26 mouse cellular contexts compared by ENCODE assay signal in the genomic region with DNA sequence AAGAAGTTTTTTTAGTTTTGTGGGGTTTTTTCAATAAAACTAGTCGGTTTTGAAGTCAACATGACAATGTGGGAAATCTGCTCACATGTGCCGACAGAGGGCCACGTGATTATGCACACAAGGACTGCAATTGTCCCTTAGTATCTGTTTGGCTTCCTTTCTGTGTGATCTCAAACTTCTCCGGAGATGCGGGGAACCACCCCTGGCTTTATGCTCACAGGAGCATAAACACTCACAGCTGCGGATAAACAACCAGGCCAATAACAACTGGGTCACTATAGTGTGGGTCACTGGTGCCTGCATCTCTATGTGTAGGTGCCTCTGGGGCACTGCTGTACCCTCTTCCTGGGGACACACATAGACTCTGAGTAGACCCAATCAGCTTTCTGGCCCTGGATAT. TPM values are rescaled to one million over a fixed set of nuclear protein-coding genes. Genes with fewer than 3 reads are reported as not detected.
DNase-seq lines count a peak whose midpoint lies in the region; ATAC-seq and TF ChIP-seq lines count a peak whose summit lies in the region.
"Had no signal": no experiment of that assay in that cellular context is flagged by ENCODE, and none has a peak within 500 bp of the region (broad histone marks: within the 10 kb centered on the region; RNA-seq: fewer than 3 reads in every experiment).

No protein-coding gene starts in this region.

- 0 out of 2 replicates have a peak, but pooled peaks cover 4% of the 10 kb centered on the region for H3K36me3 ChIP-seq in forebrain, embryonic 14.5 days (ENCODE audit: control insufficient read depth, insufficient read depth, low read length)
- H3K36me3 ChIP-seq in forebrain, postnatal 0 days (ENCODE audit: insufficient read depth): 0 out of 2 replicates have a peak, but pooled peaks cover 5% of the 10 kb centered on the region
- no peaks in the 10 kb centered on the region for H3K36me3 ChIP-seq in midbrain, embryonic 16.5 days (ENCODE audit: control insufficient read depth, insufficient read depth, low read length)
- no peaks in the 10 kb centered on the region for H3K36me3 ChIP-seq in stomach, postnatal 0 days (ENCODE audit: control insufficient read depth, insufficient read depth, low read length)
- no peaks in the 10 kb centered on the region for H3K36me3 ChIP-seq in kidney, embryonic 15.5 days
- H3K36me3 ChIP-seq: embryonic facial prominence, embryonic 12.5 days; heart, embryonic 15.5 days had no signal

- no peak for TF ChIP-seq EP300 in stomach, postnatal 0 days (optimal IDR thresholded peaks at IDR 0.05)

- no peak for ATAC-seq in forebrain, embryonic 14.5 days
- ATAC-seq in forebrain, postnatal 0 days: no peak
- no peak for ATAC-seq in midbrain, embryonic 16.5 days
- ATAC-seq in inflammation-experienced regulatory T-cells, adult 6 months: no peak
- no peak for ATAC-seq in stomach, postnatal 0 days (ENCODE audit: low FRiP score, low TSS enrichment)
- ATAC-seq in kidney, embryonic 15.5 days (replicated peaks; ENCODE audit: low FRiP score): no peak
- ATAC-seq: activated CD4-positive, CD25-positive, alpha-beta regulatory T cell, adult 4 months; lung, postnatal 0 days; Patski had no signal

- 66% methylated on average over 6 of the region's 6 CpGs for WGBS in forebrain, embryonic 14.5 days
- WGBS in forebrain, postnatal 0 days: 54% methylated on average over 6 of the region's 6 CpGs
- 65% methylated on average over 6 of the region's 6 CpGs for WGBS in midbrain, embryonic 16.5 days
- 67% methylated on average over 6 of the region's 6 CpGs for WGBS in stomach, postnatal 0 days
- WGBS in kidney, embryonic 15.5 days: 77% methylated on average over 6 of the region's 6 CpGs

- H3K9ac ChIP-seq in forebrain, embryonic 14.5 days (ENCODE audit: low read length): no peak overlapping the region
- no peak overlapping the region for H3K9ac ChIP-seq in forebrain, postnatal 0 days
- H3K9ac ChIP-seq in midbrain, embryonic 16.5 days (ENCODE audit: low read depth, low read length): no peak overlapping the region
- H3K9ac ChIP-seq in stomach, postnatal 0 days (ENCODE audit: low read length): no peak overlapping the region
- no peak overlapping the region for H3K9ac ChIP-seq in kidney, embryonic 15.5 days
- H3K9ac ChIP-seq: embryonic facial prominence, embryonic 12.5 days; heart, embryonic 15.5 days had no signal

- TF ChIP-seq CTCF in left cerebral cortex, adult 2 months (IDR thresholded peaks at IDR 0.05): no peak
- TF ChIP-seq CTCF in forebrain, postnatal 0 days (IDR thresholded peaks at IDR 0.05; ENCODE audit: low read depth): no peak
- TF ChIP-seq CTCF in stomach, postnatal 0 days (IDR thresholded peaks at IDR 0.05; ENCODE audit: low read depth): no peak

- peak overlapping the region; percentile 97 for H3K4me2 ChIP-seq in forebrain, embryonic 14.5 days (ENCODE audit: low read length)
- H3K4me2 ChIP-seq in forebrain, postnatal 0 days (ENCODE audit: low read depth): peak overlapping the region; percentile 95
- peak overlapping the region; percentile 96 for H3K4me2 ChIP-seq in midbrain, embryonic 16.5 days (ENCODE audit: low read length)
- H3K4me2 ChIP-seq in stomach, postnatal 0 days (replicated peaks; ENCODE audit: low read depth): no peak overlapping the region
- H3K4me2 ChIP-seq in kidney, embryonic 15.5 days: no peak overlapping the region
- H3K4me2 ChIP-seq: embryonic facial prominence, embryonic 12.5 days; heart, embryonic 15.5 days had no signal

- DNase-seq in left cerebral cortex, adult 2 months (ENCODE audit: extremely low spot score in 1 of 2, low spot score in 2 of 2): no peak
- no peak for DNase-seq in left cerebral cortex, adult 18-20 months (ENCODE audit: low spot score in 2 of 2)
- no peak for DNase-seq in forebrain, embryonic 14.5 days (ENCODE audit: low spot score)
- no peak for DNase-seq in forebrain, postnatal 0 days
- DNase-seq in stomach, postnatal 0 days (ENCODE audit: low spot score): no peak
- DNase-seq: adrenal gland, postnatal 14 days; cerebellum, adult 9-11 months; gastrocnemius, postnatal 25 days; kidney, adult 11 months; left cerebral cortex, postnatal 4 days; liver; thymus, adult 18-20 months; thymus, postnatal 4 days had no signal

- no peak overlapping the region for H3K27ac ChIP-seq in left cerebral cortex, adult 2 months
- no peak overlapping the region for H3K27ac ChIP-seq in forebrain, embryonic 14.5 days (ENCODE audit: low read depth, low read length)
- H3K27ac ChIP-seq in forebrain, postnatal 0 days (ENCODE audit: low read depth, low read length): no peak overlapping the region
- H3K27ac ChIP-seq in midbrain, embryonic 16.5 days (ENCODE audit: low read length): no peak overlapping the region
- no peak overlapping the region for H3K27ac ChIP-seq in stomach, postnatal 0 days (replicated peaks)
- no peak overlapping the region for H3K27ac ChIP-seq in kidney, embryonic 15.5 days
- H3K27ac ChIP-seq: embryonic facial prominence, embryonic 12.5 days; heart, embryonic 15.5 days; kidney, postnatal 0 days had no signal

- no peaks in the 10 kb centered on the region for H3K9me3 ChIP-seq in forebrain, embryonic 14.5 days (replicated peaks; ENCODE audit: control insufficient read depth, low read length)
- no peaks in the 10 kb centered on the region for H3K9me3 ChIP-seq in forebrain, postnatal 0 days (ENCODE audit: low read length)
- no peaks in the 10 kb centered on the region for H3K9me3 ChIP-seq in midbrain, embryonic 16.5 days (replicated peaks; ENCODE audit: control insufficient read depth, low read length, poor library complexity, severe bottlenecking)
- H3K9me3 ChIP-seq in stomach, postnatal 0 days (ENCODE audit: control insufficient read depth, low read length): no peaks in the 10 kb centered on the region
- no peaks in the 10 kb centered on the region for H3K9me3 ChIP-seq in kidney, embryonic 15.5 days (replicated peaks)
- H3K9me3 ChIP-seq: embryonic facial prominence, embryonic 12.5 days; heart, embryonic 15.5 days had no signal

- intact Hi-C loops in left cerebral cortex, adult 2 months (cut with DNase I): loop anchor here (1.0 kb wide), 1 partner anchor 39 kb away; no protein-coding TSS in a partner anchor

- H3K27me3 ChIP-seq in forebrain, embryonic 14.5 days (replicated peaks; ENCODE audit: control insufficient read depth, insufficient read depth, low read length): no peaks in the 10 kb centered on the region
- no peaks in the 10 kb centered on the region for H3K27me3 ChIP-seq in forebrain, postnatal 0 days (ENCODE audit: insufficient read depth, low read length)
- peaks cover 3% of the 10 kb centered on the region for H3K27me3 ChIP-seq in midbrain, embryonic 16.5 days (ENCODE audit: control insufficient read depth, insufficient read depth, low read depth, low read length)
- H3K27me3 ChIP-seq in stomach, postnatal 0 days (ENCODE audit: control insufficient read depth, insufficient read depth, low read length): peaks cover 6% of the 10 kb centered on the region; the same call in 1 of the 2 replicates
- H3K27me3 ChIP-seq in kidney, embryonic 15.5 days: peaks cover 64% of the 10 kb centered on the region

- H3K4me3 ChIP-seq in left cerebral cortex, adult 2 months: peak overlapping the region; percentile 86
- H3K4me3 ChIP-seq in forebrain, embryonic 14.5 days (ENCODE audit: low read depth, low read length): peak overlapping the region; percentile 0; the same call in 1 of the 2 replicates
- H3K4me3 ChIP-seq in forebrain, postnatal 0 days (ENCODE audit: low read depth, low read length): peak overlapping the region; percentile 70; the same call in 1 of the 2 replicates
- peak overlapping the region; percentile 68; the same call in 1 of the 2 replicates for H3K4me3 ChIP-seq in midbrain, embryonic 16.5 days (ENCODE audit: low read depth, low read length)
- no peak overlapping the region for H3K4me3 ChIP-seq in stomach, postnatal 0 days (ENCODE audit: low read depth, low read length)
- no peak overlapping the region for H3K4me3 ChIP-seq in kidney, embryonic 15.5 days (replicated peaks)
- H3K4me3 ChIP-seq: embryonic facial prominence, embryonic 12.5 days; erythroblast, embryonic 14.5 days; heart, embryonic 15.5 days had no signal

- H3K4me1 ChIP-seq in forebrain, embryonic 14.5 days (ENCODE audit: control insufficient read depth, insufficient read depth, low read length): peaks cover 15% of the 10 kb centered on the region
- H3K4me1 ChIP-seq in forebrain, postnatal 0 days (ENCODE audit: insufficient read depth): peaks cover 16% of the 10 kb centered on the region
- H3K4me1 ChIP-seq in midbrain, embryonic 16.5 days (ENCODE audit: control insufficient read depth, insufficient read depth, low read length): peaks cover 14% of the 10 kb centered on the region
- H3K4me1 ChIP-seq in stomach, postnatal 0 days (replicated peaks; ENCODE audit: control insufficient read depth, insufficient read depth): no peaks in the 10 kb centered on the region; the same call in 1 of the 2 replicates
- H3K4me1 ChIP-seq in kidney, embryonic 15.5 days: peaks cover 29% of the 10 kb centered on the region

RNA-seq across cellular contexts. Expression of a gene that starts 4.5 kb away (rescaled TPM):
- total RNA-seq in left cerebral cortex, adult 2 months (2021): 100 to 1,000 TPM; 234 to 242 TPM
- total RNA-seq in left cerebral cortex, adult 18-20 months (2021): 100 to 1,000 TPM; 203 to 207 TPM
- 4.3 and 5.4 TPM in 2 replicates for polyA plus RNA-seq in forebrain, embryonic 14.5 days (2014; fragmentation: Nextera tagmentation; extraction: Ambion mirVana)
- 98.1 and 106 TPM in 2 replicates for total RNA-seq in forebrain, postnatal 0 days (2014; rRNA removed)
- 6.8 and 11.6 TPM in 2 replicates for polyA plus RNA-seq in forebrain, postnatal 0 days (2015; fragmentation: Nextera tagmentation; extraction: Ambion mirVana)
- 7.2 and 8.3 TPM in 2 replicates for polyA plus RNA-seq in midbrain, embryonic 16.5 days (2015; fragmentation: Nextera tagmentation; extraction: Ambion mirVana)
- polyA plus RNA-seq in inflammation-experienced regulatory T-cells, adult 6 months (2017; shearing (Covaris generic)): not detected
- polyA plus RNA-seq in stomach, postnatal 0 days (2015; fragmentation: Nextera tagmentation; extraction: Ambion mirVana): 0.28 and 0.31 TPM in 2 replicates
- 0.18 TPM in 2 replicates for polyA plus RNA-seq in kidney, embryonic 15.5 days (2015; fragmentation: Nextera tagmentation; extraction: Ambion mirVana)
- total RNA-seq: hematopoietic stem cell, adult 5-6 weeks; megakaryocyte progenitor cell, adult 5-6 weeks had no signal
- polyA plus RNA-seq: activated CD4-positive, CD25-positive, alpha-beta regulatory T cell, adult 4 months; erythroblast, embryonic 14.5 days; liver, embryonic 16.5 days had no signal

Comparison
In these comparisons a context has a peak if more than half of its experiments do, and no peak if none do; other contexts are left out.
1. H3K4me3 ChIP-seq: peak in left cerebral cortex, adult 2 months (single experiment), forebrain, embryonic 14.5 days (single experiment), forebrain, postnatal 0 days (single experiment) and midbrain, embryonic 16.5 days (single experiment); none in stomach, postnatal 0 days (single experiment) and kidney, embryonic 15.5 days (single experiment).
2. H3K4me2 ChIP-seq: peak in forebrain, embryonic 14.5 days (single experiment), forebrain, postnatal 0 days (single experiment) and midbrain, embryonic 16.5 days (single experiment); none in stomach, postnatal 0 days (single experiment) and kidney, embryonic 15.5 days (single experiment).